Mouse (Mus musculus): ENCODE measurements at regions not wholly inside any gene's neighbourhood (a gene's known extent, or its start where the extent isn't known, plus 50 kb on each side); places are given as distances from the start of the nearest gene placed in this dataset.
A peak's percentile ranks its signal among the peaks of the same experiment; 100 is the strongest.

- no peak for DNase-seq
Measured at GRCm38 (mm10) chr10:37438312-37438711, 299.6 kb upstream of the Marcks start.

GRCm38 (mm10) chr10:37436849-37437248 is 298.1 kb upstream of the Marcks start:
- DNase-seq = no peak

DNA sequence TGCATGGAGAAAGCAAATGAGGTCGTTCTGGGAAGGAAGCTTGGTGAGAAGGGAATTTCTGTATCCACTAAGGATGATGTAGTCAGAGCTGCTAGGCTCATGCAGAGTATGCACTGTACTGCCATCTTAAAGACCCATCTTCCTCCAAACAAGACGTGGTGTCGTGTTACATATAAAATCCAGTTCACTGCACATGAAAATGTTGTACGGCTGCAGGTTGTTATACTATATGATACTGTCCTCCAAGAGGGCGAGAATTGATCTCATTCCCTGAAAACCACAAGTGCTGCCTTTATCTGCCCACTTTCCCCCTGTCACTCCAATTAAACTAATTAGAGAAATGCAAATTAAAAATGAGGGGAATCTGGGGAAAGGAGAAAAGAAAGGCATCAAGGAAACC is 295.5 kb upstream of the Marcks start:
- DNase-seq = no peak

GRCm38 (mm10) chr10:37423047-37423446 is 284.3 kb upstream of the Marcks start:
- DNase-seq = no peak

GRCm38 (mm10) chr10:37422612-37423011 is 283.9 kb upstream of the Marcks start:
- no peak for DNase-seq

- DNase-seq = no peak
Measured at GRCm38 (mm10) chr10:37416321-37416720, 277.6 kb upstream of the Marcks start.

GRCm38 (mm10) chr10:37412401-37412800 is 273.7 kb upstream of the Marcks start:
- no peak for DNase-seq

GRCm38 (mm10) chr10:37409749-37410148 is 271.0 kb upstream of the Marcks start:
- DNase-seq = no peak

- no peak for DNase-seq
Measured at GRCm38 (mm10) chr10:37407487-37407886, 268.8 kb upstream of the Marcks start.

GRCm38 (mm10) chr10:37404933-37405332 is 266.2 kb upstream of the Marcks start:
- DNase-seq = no peak

DNA sequence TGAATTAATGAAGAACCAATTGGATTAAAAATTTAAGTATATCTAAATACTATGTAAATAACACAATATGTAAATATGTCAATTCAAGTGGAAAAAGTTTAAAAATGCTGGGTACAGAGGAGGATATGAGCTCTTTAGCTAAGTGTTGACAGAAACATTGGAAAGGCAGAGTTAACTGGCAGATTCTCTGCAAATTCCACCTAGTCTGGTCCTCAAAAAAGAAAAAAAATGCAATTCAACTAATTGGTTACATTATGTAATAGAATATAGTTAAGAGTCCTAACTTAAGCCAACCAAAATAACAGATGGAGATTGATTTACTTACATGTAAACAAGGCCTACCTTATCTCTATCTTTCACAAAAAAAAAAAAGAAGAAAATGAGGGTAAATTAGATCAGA is 265.7 kb upstream of the Marcks start:
- no peak for DNase-seq

- no peak for DNase-seq
Measured at GRCm38 (mm10) chr10:37402376-37402775, 263.7 kb upstream of the Marcks start.

- DNase-seq = no peak
Measured at GRCm38 (mm10) chr10:37400991-37401390, 262.3 kb upstream of the Marcks start.

- DNase-seq = no peak
Measured at GRCm38 (mm10) chr10:37400379-37400778, 261.7 kb upstream of the Marcks start.

DNA sequence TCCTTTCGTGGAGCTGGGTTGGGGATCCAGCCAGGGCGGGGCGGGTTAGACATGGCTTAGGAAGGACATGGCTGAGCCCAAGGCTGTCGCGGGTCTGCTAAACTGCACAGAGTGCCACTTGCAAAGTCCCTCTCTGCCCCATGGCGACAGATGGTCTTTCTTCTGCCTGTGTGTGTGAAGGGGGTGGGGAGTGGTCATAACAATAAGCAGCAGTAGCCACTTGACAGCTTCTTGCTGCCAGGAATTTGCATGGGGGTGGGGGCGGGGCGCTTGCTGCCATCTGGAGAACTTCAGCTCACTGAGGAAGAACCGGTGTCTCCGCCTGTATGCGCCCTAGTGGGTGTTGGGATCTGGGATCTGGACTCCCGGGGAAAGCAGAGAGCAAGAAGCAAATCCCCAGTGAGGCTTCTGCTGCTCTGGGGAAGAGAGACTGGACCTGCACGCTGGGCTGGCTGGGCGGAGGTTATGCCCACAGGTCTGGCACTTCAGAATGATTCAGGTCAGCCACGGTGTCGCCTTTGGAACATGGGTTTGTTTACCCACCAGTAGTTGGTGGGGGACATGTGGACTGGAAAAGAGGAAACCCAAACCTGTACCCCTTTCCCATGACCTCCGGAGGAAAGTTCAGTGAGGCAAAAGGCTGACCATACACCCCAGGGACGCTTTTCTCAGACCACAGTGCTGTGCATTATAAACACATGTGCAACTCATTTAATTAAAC is 258.7 kb upstream of the Marcks start:
- peak; percentile 9 to 11 for DNase-seq

DNA sequence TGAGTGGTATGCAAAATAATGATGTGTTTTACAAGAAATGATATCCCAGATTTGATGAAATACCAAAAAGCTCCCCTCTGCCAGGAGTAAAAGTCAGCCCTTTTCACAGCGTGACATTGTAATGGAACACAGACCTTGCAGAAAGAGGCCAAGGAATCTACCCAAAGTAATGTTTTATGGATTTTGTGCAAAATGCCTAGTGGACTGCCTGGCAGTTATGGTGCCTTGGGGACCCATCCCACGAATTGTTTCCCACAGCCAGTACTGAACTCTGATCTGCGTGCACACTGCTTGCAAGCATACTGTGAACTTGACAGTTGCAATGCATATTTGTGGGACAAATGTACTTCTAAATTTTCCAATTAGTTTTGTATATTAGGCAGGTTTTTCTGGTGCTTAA is 251.3 kb upstream of the Marcks start:
- no peak for DNase-seq

- DNase-seq = no peak
Measured at GRCm38 (mm10) chr10:37386216-37386615, 247.5 kb upstream of the Marcks start.

- DNase-seq = no peak
Measured at GRCm38 (mm10) chr10:37380024-37380423, 241.3 kb upstream of the Marcks start.

DNA sequence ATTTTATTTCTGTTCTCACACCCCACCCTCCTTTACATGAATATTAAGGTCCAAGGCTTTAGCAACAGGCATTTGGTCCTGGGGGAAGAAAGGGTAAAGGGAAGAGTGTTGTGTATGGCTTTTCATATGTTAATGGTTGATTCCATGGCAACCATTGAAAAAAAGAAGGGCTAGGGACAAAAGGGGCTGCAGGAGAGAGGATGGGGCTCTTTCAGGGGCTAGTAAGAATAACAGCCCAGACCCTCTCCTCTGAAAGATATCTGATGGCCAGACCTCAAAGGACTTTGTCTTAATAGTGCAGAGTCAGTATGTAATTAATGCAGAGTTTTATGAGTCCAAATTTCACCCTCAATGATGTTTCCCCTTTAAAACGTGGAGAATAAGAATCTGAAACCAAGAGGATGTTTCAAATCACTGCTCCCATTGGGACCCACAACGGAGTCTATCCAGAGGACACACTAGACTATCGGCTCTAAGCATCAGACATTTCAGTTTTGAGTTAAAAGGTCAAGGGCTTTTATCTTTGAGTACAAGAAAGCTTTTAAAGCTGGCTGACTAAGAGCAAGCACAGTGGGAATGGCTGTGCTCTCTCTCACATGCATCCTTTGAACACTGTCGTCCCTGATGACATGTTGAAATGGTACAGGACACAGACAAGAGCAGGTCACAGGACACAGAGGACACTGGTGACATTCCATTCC is 239.4 kb upstream of the Marcks start:
- DNase-seq = no peak

- DNase-seq = no peak
Measured at GRCm38 (mm10) chr10:37377258-37378001, 238.7 kb upstream of the Marcks start.

DNA sequence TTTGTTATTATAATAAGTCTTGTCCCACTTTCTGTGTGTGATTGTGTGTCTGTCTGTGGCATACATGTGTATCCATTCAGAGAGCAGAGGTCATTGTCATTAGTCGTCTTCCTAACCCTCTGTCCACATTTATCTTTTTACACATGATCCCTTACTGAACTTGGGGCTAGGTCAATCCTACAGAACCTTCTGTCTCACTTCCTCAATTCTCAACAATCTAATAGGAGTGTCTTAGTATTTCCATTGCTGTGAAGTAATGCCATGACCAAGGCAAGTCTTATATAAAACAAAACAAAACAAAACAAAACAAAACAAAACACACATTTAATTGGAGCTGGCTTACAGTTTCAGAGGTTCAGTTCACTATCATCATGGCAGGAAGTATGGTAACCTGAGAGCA is 237.5 kb upstream of the Marcks start:
- DNase-seq = no peak

GRCm38 (mm10) chr10:37375648-37376047 is 236.9 kb upstream of the Marcks start:
- DNase-seq = no peak

DNA sequence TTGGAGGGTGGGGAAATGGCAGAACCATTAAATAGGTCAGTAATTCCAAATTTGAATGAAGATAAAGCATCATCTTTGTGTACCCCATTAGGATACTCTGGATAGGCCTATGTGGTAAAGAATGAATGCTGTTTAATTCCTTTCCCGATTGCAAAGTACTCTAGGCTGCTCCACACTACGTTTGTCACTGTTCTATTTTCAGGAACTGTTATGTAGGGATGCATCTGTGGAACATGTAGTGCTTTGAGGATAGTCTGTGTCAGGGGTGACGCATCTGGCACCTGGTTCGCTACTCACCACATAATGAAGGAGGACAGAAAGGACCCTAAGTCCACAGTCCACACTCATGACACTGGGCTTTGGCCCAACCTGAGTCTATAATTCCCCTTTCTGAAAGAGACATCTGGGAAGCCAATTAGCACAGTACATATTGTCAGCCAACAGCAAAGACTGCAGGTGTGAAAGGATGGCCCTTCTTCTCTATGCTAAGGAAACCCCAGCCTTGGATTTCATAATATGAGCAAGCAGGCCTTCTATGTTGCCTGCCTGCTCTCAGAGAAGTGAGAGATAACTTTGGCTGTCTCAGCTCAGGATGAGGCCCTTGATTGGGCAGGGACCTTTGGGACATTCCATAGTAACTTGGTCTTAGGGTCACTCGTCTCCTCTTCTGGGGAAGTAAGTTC is 230.4 kb upstream of the Marcks start:
- DNase-seq = no peak

Measured in B cell, adult 2 months (primary cell).